Mouse (Mus musculus) liver, postnatal 0 days (tissue): Measurements from ENCODE around the gene Ankrd2.

Source experiments
- CTCF ChIP-seq: sonication (generic); IDR thresholded peaks from 2 replicates; pipeline ENCODE4 v1.5.1; 2016; ENCODE audit warnings: antibody characterized with exemption, low read depth
- EP300 ChIP-seq: IDR thresholded peaks from 2 replicates; pipeline ENCODE4 v1.6.1; 2016; ENCODE audit warnings: antibody characterized with exemption, low read depth, mild to moderate bottlenecking

DNA sequence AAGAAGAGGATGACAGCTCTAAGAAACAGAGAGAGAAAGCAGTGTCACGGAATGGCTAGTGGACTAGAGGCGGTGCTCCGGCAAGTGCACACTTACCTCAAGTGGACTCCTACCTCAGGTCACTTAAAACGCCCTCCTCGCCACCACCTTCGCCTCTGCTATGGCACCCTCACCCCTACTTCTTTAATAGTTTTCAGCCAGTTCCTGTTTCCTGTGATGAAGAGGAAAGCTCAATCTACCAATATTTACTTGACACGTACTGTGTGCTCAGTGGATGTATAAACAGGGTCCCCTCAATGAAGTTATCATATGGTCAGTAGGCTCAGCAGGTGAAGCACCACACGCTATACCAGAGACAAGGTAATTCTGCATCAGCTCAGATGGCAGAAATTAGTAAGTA is 42.8 kb downstream of the Ankrd2 start:
- TF ChIP-seq CTCF (no peak), EP300 (no peak)
